Mouse (Mus musculus): Measurements from ENCODE around the gene Cdkn1a.

Gene Cdkn1a

DNA sequence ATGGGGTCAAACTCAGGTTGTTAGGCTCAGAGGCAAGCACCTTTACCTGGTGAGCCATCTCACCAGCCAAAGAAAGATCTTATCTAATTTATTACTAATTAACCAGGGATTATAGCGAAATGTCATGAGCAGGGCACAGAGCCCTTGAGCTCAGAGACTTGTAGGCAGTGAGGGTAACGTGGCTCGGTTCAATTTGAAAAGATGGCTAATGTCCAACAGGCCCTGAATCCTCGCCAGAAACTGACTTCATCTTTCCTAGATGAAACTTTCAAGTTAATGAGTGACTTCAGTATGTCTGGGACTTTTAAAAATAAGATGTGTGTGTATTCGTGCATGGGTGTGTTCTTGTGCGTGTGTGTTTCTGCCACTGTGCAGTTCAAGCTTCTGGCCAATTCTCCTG is 32.0 kb downstream of the Cdkn1a start:
- DNase-seq, result no peak

DNA sequence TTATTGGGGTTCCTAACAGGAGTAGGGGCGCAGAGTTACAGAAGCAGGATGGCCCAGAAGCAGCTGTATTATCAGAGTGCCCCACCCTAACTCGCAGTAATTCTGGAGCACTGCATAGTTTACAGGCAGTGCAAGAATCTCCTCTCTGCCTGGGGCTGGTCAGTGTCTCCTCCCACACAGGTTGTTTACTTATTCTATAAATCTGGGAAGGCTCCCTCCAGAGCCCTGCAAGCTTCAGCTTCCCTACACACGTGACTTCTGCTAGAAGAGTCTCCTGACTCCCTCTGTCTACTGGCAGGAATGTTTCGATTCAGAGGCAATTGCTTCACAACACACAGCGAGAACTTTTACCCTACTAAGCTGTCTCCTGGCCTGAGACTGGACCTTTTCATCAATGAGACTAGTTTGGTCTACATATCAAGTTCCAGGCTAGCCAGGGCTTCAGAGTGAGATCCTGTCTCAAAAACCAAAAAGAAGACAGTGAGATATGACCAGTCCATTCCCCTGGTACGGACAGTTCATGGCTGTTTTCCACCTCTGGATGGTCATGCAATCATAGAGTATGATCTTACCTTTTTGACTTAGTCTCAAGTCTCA is 32.9 kb downstream of the Cdkn1a start:
- DNase-seq, result no peak

DNA sequence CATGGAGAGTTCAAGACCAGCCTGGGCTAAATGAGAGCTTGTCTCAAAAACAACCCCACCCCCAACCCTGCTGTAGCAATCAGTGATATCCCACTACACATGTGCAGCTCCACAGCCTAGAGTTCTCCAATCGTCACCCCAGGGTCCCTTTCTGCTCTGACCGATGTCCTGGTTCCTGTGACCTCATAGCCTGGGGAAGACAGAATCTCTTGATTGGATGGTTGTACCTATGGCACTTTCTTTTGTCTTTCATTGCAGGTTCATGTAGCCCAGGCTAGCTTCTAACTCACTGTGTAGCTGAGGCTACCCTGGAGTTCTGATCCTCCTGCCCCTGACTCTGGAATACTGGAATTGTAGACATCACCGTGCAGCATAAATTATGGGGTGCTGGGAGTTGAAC is 35.8 kb downstream of the Cdkn1a start:
- DNase-seq, result no peak

DNA sequence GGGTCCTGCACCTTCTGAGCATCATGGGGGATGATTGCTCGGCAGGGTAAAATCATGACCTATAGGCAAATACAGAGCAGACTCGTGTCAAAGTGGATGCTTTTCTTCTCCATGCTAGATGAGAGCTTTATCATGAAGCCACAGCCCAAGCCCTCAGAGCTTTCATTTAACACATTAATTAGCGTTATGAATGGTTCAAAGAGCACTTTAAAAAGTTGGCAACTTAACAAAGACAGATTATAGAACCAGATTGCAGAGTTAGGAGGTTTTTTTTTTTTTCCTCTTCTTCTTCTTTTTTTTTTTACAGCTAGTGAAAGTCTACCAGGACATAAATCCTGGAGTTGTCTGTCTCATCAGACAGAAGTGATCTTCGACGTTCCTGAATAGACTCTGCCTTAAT is 38.6 kb downstream of the Cdkn1a start:
- no peak for DNase-seq

- no peak for DNase-seq
Measured at GRCm38 (mm10) chr17:29135066-29135465, 44.3 kb downstream of the Cdkn1a start.

- DNase-seq, result peak; percentile 58
Measured at GRCm38 (mm10) chr17:29136236-29136635, 45.5 kb downstream of the Cdkn1a start.

GRCm38 (mm10) chr17:29137906-29138305 is 47.1 kb downstream of the Cdkn1a start:
- DNase-seq, result no peak

- no peak for DNase-seq
Measured at GRCm38 (mm10) chr17:29141577-29141976, 50.8 kb downstream of the Cdkn1a start.

GRCm38 (mm10) chr17:29143266-29143665 is 52.5 kb downstream of the Cdkn1a start:
- no peak for DNase-seq

GRCm38 (mm10) chr17:29145101-29145500 is 54.3 kb downstream of the Cdkn1a start:
- DNase-seq, result no peak

- no peak for DNase-seq
Measured at GRCm38 (mm10) chr17:29147273-29147672, 56.5 kb downstream of the Cdkn1a start.

- no peak for DNase-seq
Measured at GRCm38 (mm10) chr17:29147773-29148172, 57.0 kb downstream of the Cdkn1a start.

DNA sequence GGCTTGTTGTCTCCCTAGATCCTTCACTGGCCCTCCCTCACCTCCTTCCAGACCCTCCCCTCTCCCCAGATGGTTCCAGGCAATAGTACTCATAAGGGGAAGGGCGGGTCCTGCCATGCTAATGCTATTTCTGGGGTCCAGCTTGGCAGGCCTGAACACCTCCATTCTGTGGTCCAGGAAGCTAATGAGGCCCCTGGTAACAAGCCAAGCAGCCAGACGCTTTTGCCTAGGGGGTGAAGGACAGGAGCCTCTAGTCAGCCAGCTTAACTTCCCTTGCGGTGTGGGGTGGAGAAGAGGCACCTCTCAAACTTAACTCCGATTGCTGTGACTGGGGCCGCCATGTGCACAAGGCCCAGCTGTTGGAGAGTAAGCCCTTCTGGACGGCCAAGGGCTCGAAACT is 59.0 kb downstream of the Cdkn1a start:
- DNase-seq, result no peak
